Mouse (Mus musculus): ENCODE results near the gene Zfp113. TPM values are rescaled to one million over a fixed set of nuclear protein-coding genes. Genes with fewer than 3 reads are reported as not detected.

The Zfp113 gene
- total RNA-seq (2023) = 1 to 10 TPM; 2.5 to 3.0 TPM

DNA sequence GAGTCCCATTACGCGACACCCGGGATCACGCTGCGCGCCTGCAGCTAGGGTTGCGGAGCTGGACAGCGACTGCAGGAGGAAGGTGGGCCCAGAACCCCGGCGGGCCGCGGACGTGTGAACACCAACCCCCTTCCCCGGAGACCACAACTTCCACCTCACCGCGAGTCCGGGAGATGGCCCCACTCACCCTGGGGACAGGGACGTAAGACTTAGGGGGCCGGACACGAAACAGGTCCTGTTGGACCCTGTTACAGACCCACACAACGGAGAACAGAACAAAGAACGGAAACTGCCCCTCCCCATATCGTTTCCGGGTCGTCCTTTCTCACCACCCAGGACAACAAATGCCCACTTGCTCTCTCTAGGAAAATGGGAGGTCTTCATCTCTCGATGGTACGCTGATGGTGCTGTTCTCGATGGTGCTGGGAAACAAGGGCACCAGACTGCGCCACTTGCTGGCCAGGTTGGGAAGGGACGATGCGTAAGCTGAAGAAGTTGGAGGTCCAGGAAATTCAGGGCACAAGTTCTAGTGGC, at the start of gene Zfp113:
Gene Zfp113, minus strand, starts transcription at position 302 of the 534 bp plus-strand sequence.

GRCm38 (mm10) chr5:138193771-138194727, 38.5 kb upstream of the Zfp113 start, which contains the start of gene Mblac1:
TSS of gene Mblac1 (plus strand) at chr5:138194314.

GRCm38 (mm10) chr5:138186950-138187638, 31.6 kb upstream of the Zfp113 start, which contains the start of the genes Taf6 and Cnpy4:
TSS of gene Taf6 (minus strand) at chr5:138187451.
TSS of gene Cnpy4 (plus strand) at chr5:138187485.

GRCm38 (mm10) chr5:138171695-138172491, 16.3 kb upstream of the Zfp113 start, which contains the start of the genes Ap4m1 and Mcm7:
TSS of gene Ap4m1 (plus strand) at chr5:138172002.
TSS of gene Mcm7 (minus strand) at chr5:138172422.

DNA sequence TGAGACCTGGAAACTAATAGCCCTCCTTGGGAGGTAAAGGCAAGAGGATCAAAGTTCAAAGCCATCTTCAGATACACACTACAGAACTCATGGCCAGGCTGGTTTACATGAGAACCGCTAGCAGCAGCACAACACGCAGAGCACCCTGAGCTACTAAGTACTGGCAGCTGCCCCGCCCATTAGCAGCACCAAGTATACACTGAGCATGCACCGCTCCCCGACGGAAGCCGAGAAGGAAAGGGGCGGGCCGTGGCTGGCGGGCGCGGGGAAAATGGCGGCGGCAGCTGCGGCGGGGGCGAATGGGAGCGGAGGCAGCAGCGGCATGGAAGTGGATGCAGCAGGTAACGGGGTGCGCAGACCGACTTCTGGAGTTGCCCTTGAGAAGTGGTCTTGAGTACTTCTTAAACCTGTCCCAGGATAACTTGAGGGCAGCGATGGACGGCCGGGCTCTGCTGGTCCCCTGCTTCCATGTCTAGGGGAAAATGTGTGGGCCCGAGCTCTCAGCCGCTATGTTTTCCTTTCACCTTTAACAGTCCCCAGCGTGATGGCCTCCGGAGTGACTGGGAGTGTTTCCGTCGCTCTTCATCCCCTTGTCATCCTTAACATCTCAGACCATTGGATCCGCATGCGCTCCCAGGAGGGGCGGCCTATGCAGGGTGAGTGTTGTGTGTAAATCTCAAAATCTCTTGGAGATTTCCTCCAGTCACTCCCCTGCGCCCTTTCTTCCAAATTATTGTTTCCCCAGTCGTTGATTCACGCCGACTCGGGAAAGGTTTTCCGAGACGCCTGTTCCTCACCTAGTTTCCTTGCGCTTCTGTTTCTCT, 5.5 kb upstream of the Zfp113 start, which contains the start of gene Cops6:
Gene Cops6, plus strand, starts transcription at position 230 of the 824 bp plus-strand sequence.

GRCm38 (mm10) chr5:138116255-138117198, 39.0 kb downstream of the Zfp113 start, which contains the start of gene Zscan21:
TSS of gene Zscan21 (plus strand) at chr5:138116903.

Other genes with a start within 250 kb of the Zfp113 start
- not detected for gene Cyp3a13, start 234.1 kb downstream of the Zfp113 start, total RNA-seq (2023)
- gene Gjc3, start 192.6 kb downstream of the Zfp113 start, total RNA-seq (2023) = not detected
- 1 to 10 TPM in 1 of 2 experiments, under 1 TPM in 1; 0.61 to 1.1 TPM for gene Azgp1, start 174.2 kb downstream of the Zfp113 start, total RNA-seq (2023)
- not detected for gene Smok3a, start 134.5 kb downstream of the Zfp113 start, total RNA-seq (2023)
- not detected for gene Smok3b, start 134.3 kb downstream of the Zfp113 start, total RNA-seq (2023)
- not detected for gene Smok3c, start 102.5 kb downstream of the Zfp113 start, total RNA-seq (2023)
- gene Zkscan1, start 70.7 kb downstream of the Zfp113 start, total RNA-seq (2023) = 1 to 10 TPM; 6.6 to 8.1 TPM
- 1 to 10 TPM; 5.1 to 6.5 TPM for gene Zscan21, start 38.8 kb downstream of the Zfp113 start, total RNA-seq (2023)
- gene Cops6, start 5.3 kb upstream of the Zfp113 start, total RNA-seq (2023) = 10 to 100 TPM; 44.9 to 49.7 TPM
- gene Ap4m1, start 16.3 kb upstream of the Zfp113 start, total RNA-seq (2023) = 10 to 100 TPM; 26.7 to 29.6 TPM
- gene Mcm7, start 16.7 kb upstream of the Zfp113 start, total RNA-seq (2023) = 100 to 1,000 TPM; 144 to 160 TPM
- 10 to 100 TPM; 24.1 to 27.5 TPM for gene Taf6, start 31.7 kb upstream of the Zfp113 start, total RNA-seq (2023)
- 10 to 100 TPM; 13.6 to 13.8 TPM for gene Cnpy4, start 31.7 kb upstream of the Zfp113 start, total RNA-seq (2023)
- 1 to 10 TPM; 5.1 to 6.6 TPM for gene Mblac1, start 38.6 kb upstream of the Zfp113 start, total RNA-seq (2023)
- 1 to 10 TPM; 1.1 to 1.9 TPM for gene Nxpe5, start 70.2 kb upstream of the Zfp113 start, total RNA-seq (2023)
- 100 to 1,000 TPM; 155 to 163 TPM for gene Lamtor4, start 99.7 kb upstream of the Zfp113 start, total RNA-seq (2023)
- 100 to 1,000 TPM; 119 to 122 TPM for gene BC037034, start 108.3 kb upstream of the Zfp113 start, total RNA-seq (2023)
- gene Gal3st4, start 117.1 kb upstream of the Zfp113 start, total RNA-seq (2023) = not detected
- not detected for gene Gm43720, start 124.2 kb upstream of the Zfp113 start, total RNA-seq (2023)
- 1 to 10 TPM; 3.0 to 4.1 TPM for gene Gpc2, start 124.3 kb upstream of the Zfp113 start, total RNA-seq (2023)
- 1 to 10 TPM; 1.7 to 2.2 TPM for gene Stag3, start 124.5 kb upstream of the Zfp113 start, total RNA-seq (2023)
- gene Pvrig, start 186.2 kb upstream of the Zfp113 start, total RNA-seq (2023) = 1 to 10 TPM; 1.2 to 1.7 TPM